Mouse (Mus musculus) small intestine, adult 2 months (tissue): ENCODE results near the gene Tsr2.

Source experiments
- CTCF ChIP-seq: fragments of 200-500 bp; IDR thresholded peaks from 2 replicates; pipeline ENCODE4 v1.5.1; 2012; ENCODE audit warnings: low read depth, mild to moderate bottlenecking, control low read depth, inconsistent platforms, low read length, moderate library complexity, mixed read lengths; ENCODE audit not compliant: insufficient replicate concordance, insufficient read length; ENCODE audit errors: extremely low read depth
- POLR2A ChIP-seq: fragments of 200-500 bp; IDR thresholded peaks from 2 replicates; pipeline ENCODE4 v1.6.1; 2012; ENCODE audit warnings: low read depth, mild to moderate bottlenecking, control low read depth, inconsistent platforms, low read length, moderate library complexity

DNA sequence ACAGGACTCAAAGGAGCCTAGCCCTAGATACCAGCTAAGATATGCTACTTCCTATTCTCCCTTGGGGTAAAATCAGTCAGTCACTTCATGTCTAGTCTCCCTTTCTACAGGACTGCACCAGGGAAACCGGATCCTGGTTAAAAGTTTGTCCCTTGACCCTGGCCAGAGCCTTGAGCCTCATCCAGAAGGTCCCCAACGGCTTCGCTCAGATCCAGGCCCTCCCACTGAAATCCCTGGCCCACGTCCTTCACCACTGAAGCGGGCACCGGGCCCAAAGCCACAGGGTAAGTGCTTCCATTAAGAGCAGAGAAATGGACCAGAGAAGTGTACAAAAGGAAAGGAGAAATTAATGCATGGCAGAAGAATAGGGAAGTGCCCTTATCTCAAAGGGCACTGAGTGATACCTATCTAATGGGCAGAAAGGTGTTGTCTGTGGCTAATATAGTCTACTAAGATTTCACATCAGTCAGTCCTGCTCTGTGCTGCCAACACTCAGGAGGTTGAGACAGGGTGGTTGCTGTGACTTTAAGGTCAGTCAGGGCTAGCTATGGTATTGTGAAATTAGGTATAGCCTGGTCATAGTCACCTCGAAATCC lies 30.2 kb downstream of the Tsr2 start:
- no peak for TF ChIP-seq POLR2A
- no peak for TF ChIP-seq CTCF
